Mouse (Mus musculus): Measurements from ENCODE around the gene Itgal. TPM values are rescaled to one million over a fixed set of nuclear protein-coding genes. Genes with fewer than 3 reads are reported as not detected.

The Itgal gene
- polyA plus RNA-seq, 1 experiment from 2014 or later: 6.7 TPM

GRCm38 (mm10) chr7:127259186-127259905, 36.7 kb upstream of the Itgal start:
- no peak for ATAC-seq (ENCODE audit: low read depth)
- WGBS (ENCODE audit: insufficient replicate concordance): 59% methylated on average over 8 of the region's 8 CpGs
- H3K9me3 ChIP-seq (replicated peaks; ENCODE audit: control insufficient read depth, low read length): no peaks in the 10 kb centered on the region
- H3K4me2 ChIP-seq (ENCODE audit: low read depth, low read length): peak overlapping the region; percentile 90
- H3K4me3 ChIP-seq (ENCODE audit: low read depth, low read length): peak overlapping the region; percentile 84
- H3K27me3 ChIP-seq (ENCODE audit: control insufficient read depth, insufficient read depth, low read depth, low read length): no peaks in the 10 kb centered on the region
- H3K36me3 ChIP-seq (ENCODE audit: control insufficient read depth, insufficient read depth): no peaks in the 10 kb centered on the region; the same call in 1 of the 2 replicates
- no peak overlapping the region for H3K9ac ChIP-seq (ENCODE audit: low read depth, low read length)
- peaks cover 48% of the 10 kb centered on the region for H3K4me1 ChIP-seq (ENCODE audit: control insufficient read depth, low read depth, low read length)
- H3K27ac ChIP-seq (ENCODE audit: low read length): no peak overlapping the region

GRCm38 (mm10) chr7:127260309-127261111, 35.5 kb upstream of the Itgal start, which contains the start of gene Dctpp1:
Gene Dctpp1 (minus strand): TSS chr7:127260709.
- WGBS (ENCODE audit: insufficient replicate concordance): under 1% methylated on average over 50 of the region's 50 CpGs
- H3K9me3 ChIP-seq (replicated peaks; ENCODE audit: control insufficient read depth, low read length): no peaks in the 10 kb centered on the region

GRCm38 (mm10) chr7:127262218-127262961, 33.7 kb upstream of the Itgal start:
- Histone ChIP-seq H3K27ac (ENCODE audit: low read length) (no peak overlapping the region), H3K36me3 (ENCODE audit: control insufficient read depth, insufficient read depth) (no peaks in the 10 kb centered on the region), H3K4me2 (ENCODE audit: low read depth, low read length) (no peak overlapping the region), H3K4me3 (ENCODE audit: low read depth, low read length) (no peak overlapping the region), H3K9me3 (replicated peaks; ENCODE audit: control insufficient read depth, low read length) (no peaks in the 10 kb centered on the region), H3K27me3 (ENCODE audit: control insufficient read depth, insufficient read depth, low read depth, low read length) (no peaks in the 10 kb centered on the region), H3K9ac (ENCODE audit: low read depth, low read length) (no peak overlapping the region), H3K4me1 (ENCODE audit: control insufficient read depth, low read depth, low read length) (peaks cover 33% of the 10 kb centered on the region)
- no peak for ATAC-seq (ENCODE audit: low read depth)
- 37% methylated on average over 10 of the region's 10 CpGs for WGBS (ENCODE audit: insufficient replicate concordance)

More at GRCm38 (mm10) chr7:127260309-127261111, 35.5 kb upstream of the Itgal start, which contains the start of gene Dctpp1:
- Histone ChIP-seq H3K4me2 (ENCODE audit: low read depth, low read length) (peak within 1 kb of the TSS; percentile 91), H3K4me3 (ENCODE audit: low read depth, low read length) (peak within 1 kb of the TSS; percentile 84), H3K4me1 (ENCODE audit: control insufficient read depth, low read depth, low read length) (peaks cover 37% of the 10 kb centered on the region), H3K36me3 (ENCODE audit: control insufficient read depth, insufficient read depth) (no peaks in the 10 kb centered on the region; the same call in 1 of the 2 replicates), H3K9ac (ENCODE audit: low read depth, low read length) (peak within 1 kb of the TSS; percentile 81), H3K27me3 (ENCODE audit: control insufficient read depth, insufficient read depth, low read depth, low read length) (no peaks in the 10 kb centered on the region), H3K27ac (ENCODE audit: low read length) (peak within 1 kb of the TSS; percentile 65)
- ATAC-seq (ENCODE audit: low read depth): peak; percentile 96

- Histone ChIP-seq H3K27me3 (ENCODE audit: control insufficient read depth, insufficient read depth, low read depth, low read length) (no peaks in the 10 kb centered on the region), H3K36me3 (ENCODE audit: control insufficient read depth, insufficient read depth) (no peaks in the 10 kb centered on the region), H3K4me3 (ENCODE audit: low read depth, low read length) (no peak overlapping the region), H3K27ac (ENCODE audit: low read length) (no peak overlapping the region), H3K4me2 (ENCODE audit: low read depth, low read length) (no peak overlapping the region), H3K9ac (ENCODE audit: low read depth, low read length) (no peak overlapping the region), H3K9me3 (replicated peaks; ENCODE audit: control insufficient read depth, low read length) (no peaks in the 10 kb centered on the region; the same call in 1 of the 2 replicates), H3K4me1 (ENCODE audit: control insufficient read depth, low read depth, low read length) (peaks cover 33% of the 10 kb centered on the region)
- WGBS (ENCODE audit: insufficient replicate concordance): 93% methylated on average over 3 of the region's 3 CpGs
- no peak for ATAC-seq (ENCODE audit: low read depth)
These were observed 32.5 kb upstream of the Itgal start for GRCm38 (mm10) chr7:127263526-127263925.

- H3K9me3 ChIP-seq (replicated peaks; ENCODE audit: control insufficient read depth, low read length): no peaks in the 10 kb centered on the region; the same call in 1 of the 2 replicates
- H3K36me3 ChIP-seq (ENCODE audit: control insufficient read depth, insufficient read depth): peaks cover 4% of the 10 kb centered on the region
- H3K27me3 ChIP-seq (ENCODE audit: control insufficient read depth, insufficient read depth, low read depth, low read length): no peaks in the 10 kb centered on the region
- H3K4me1 ChIP-seq (ENCODE audit: control insufficient read depth, low read depth, low read length): peaks cover 23% of the 10 kb centered on the region
- 48% methylated on average over 2 of the region's 2 CpGs for WGBS (ENCODE audit: insufficient replicate concordance)
- no peak for ATAC-seq (ENCODE audit: low read depth)
- no peak overlapping the region for H3K4me3 ChIP-seq (ENCODE audit: low read depth, low read length)
- no peak overlapping the region for H3K9ac ChIP-seq (ENCODE audit: low read depth, low read length)
- H3K4me2 ChIP-seq (ENCODE audit: low read depth, low read length): peak overlapping the region; percentile 22; the same call in 1 of the 2 replicates
- peak overlapping the region; percentile 39; the same call in 1 of the 2 replicates for H3K27ac ChIP-seq (ENCODE audit: low read length)
These were observed 25.8 kb upstream of the Itgal start for GRCm38 (mm10) chr7:127270256-127270655.

- H3K36me3 ChIP-seq (ENCODE audit: control insufficient read depth, insufficient read depth): peaks cover 4% of the 10 kb centered on the region
- no peaks in the 10 kb centered on the region for H3K27me3 ChIP-seq (ENCODE audit: control insufficient read depth, insufficient read depth, low read depth, low read length)
- no peak overlapping the region for H3K9ac ChIP-seq (ENCODE audit: low read depth, low read length)
- H3K9me3 ChIP-seq (replicated peaks; ENCODE audit: control insufficient read depth, low read length): no peaks in the 10 kb centered on the region; the same call in 1 of the 2 replicates
- H3K4me1 ChIP-seq (ENCODE audit: control insufficient read depth, low read depth, low read length): peaks cover 25% of the 10 kb centered on the region
- peak overlapping the region; percentile 29 for H3K4me3 ChIP-seq (ENCODE audit: low read depth, low read length)
- ATAC-seq (ENCODE audit: low read depth): no peak
- H3K4me2 ChIP-seq (ENCODE audit: low read depth, low read length): peak overlapping the region; percentile 22
- 50% methylated on average over 5 of the region's 5 CpGs for WGBS (ENCODE audit: insufficient replicate concordance)
- H3K27ac ChIP-seq (ENCODE audit: low read length): peak overlapping the region; percentile 39; the same call in 1 of the 2 replicates
These were observed 25.4 kb upstream of the Itgal start for GRCm38 (mm10) chr7:127270666-127271065.

GRCm38 (mm10) chr7:127271093-127271492, 25.0 kb upstream of the Itgal start:
- Histone ChIP-seq H3K9me3 (replicated peaks; ENCODE audit: control insufficient read depth, low read length) (no peaks in the 10 kb centered on the region; the same call in 1 of the 2 replicates), H3K9ac (ENCODE audit: low read depth, low read length) (no peak overlapping the region), H3K4me2 (ENCODE audit: low read depth, low read length) (peak overlapping the region; percentile 22), H3K4me3 (ENCODE audit: low read depth, low read length) (peak overlapping the region; percentile 29), H3K27me3 (ENCODE audit: control insufficient read depth, insufficient read depth, low read depth, low read length) (no peaks in the 10 kb centered on the region), H3K27ac (ENCODE audit: low read length) (0 out of 2 replicates have a peak overlapping the region, but pooled peaks have one; percentile 39), H3K4me1 (ENCODE audit: control insufficient read depth, low read depth, low read length) (peaks cover 25% of the 10 kb centered on the region), H3K36me3 (ENCODE audit: control insufficient read depth, insufficient read depth) (peaks cover 4% of the 10 kb centered on the region)
- no peak for ATAC-seq (ENCODE audit: low read depth)
- WGBS (ENCODE audit: insufficient replicate concordance): 85% methylated on average over 4 of the region's 4 CpGs

GRCm38 (mm10) chr7:127272566-127272965, 23.5 kb upstream of the Itgal start:
- Histone ChIP-seq H3K4me1 (ENCODE audit: control insufficient read depth, low read depth, low read length) (peaks cover 25% of the 10 kb centered on the region), H3K4me3 (ENCODE audit: low read depth, low read length) (peak overlapping the region; percentile 89), H3K9me3 (replicated peaks; ENCODE audit: control insufficient read depth, low read length) (no peaks in the 10 kb centered on the region; the same call in 1 of the 2 replicates), H3K27ac (ENCODE audit: low read length) (no peak overlapping the region), H3K9ac (ENCODE audit: low read depth, low read length) (peak overlapping the region; percentile 10), H3K27me3 (ENCODE audit: control insufficient read depth, insufficient read depth, low read depth, low read length) (no peaks in the 10 kb centered on the region), H3K4me2 (ENCODE audit: low read depth, low read length) (peak overlapping the region; percentile 90), H3K36me3 (ENCODE audit: control insufficient read depth, insufficient read depth) (peaks cover 4% of the 10 kb centered on the region)
- 90% methylated on average over 15 of the region's 15 CpGs for WGBS (ENCODE audit: insufficient replicate concordance)
- no peak for ATAC-seq (ENCODE audit: low read depth)
